Mouse (Mus musculus) thymus, postnatal 36 days (tissue): ENCODE data around the gene Map4k5.
A peak's percentile ranks its signal among the peaks of the same experiment; 100 is the strongest.

Experiments
- DNase-seq, 2 experiments: peaks; one replicate each; pipeline ENCODE4 v3.0.0; 2022; ENCODE audit warnings: mixed read lengths in 2 of 2

Map4k5 gene

DNA sequence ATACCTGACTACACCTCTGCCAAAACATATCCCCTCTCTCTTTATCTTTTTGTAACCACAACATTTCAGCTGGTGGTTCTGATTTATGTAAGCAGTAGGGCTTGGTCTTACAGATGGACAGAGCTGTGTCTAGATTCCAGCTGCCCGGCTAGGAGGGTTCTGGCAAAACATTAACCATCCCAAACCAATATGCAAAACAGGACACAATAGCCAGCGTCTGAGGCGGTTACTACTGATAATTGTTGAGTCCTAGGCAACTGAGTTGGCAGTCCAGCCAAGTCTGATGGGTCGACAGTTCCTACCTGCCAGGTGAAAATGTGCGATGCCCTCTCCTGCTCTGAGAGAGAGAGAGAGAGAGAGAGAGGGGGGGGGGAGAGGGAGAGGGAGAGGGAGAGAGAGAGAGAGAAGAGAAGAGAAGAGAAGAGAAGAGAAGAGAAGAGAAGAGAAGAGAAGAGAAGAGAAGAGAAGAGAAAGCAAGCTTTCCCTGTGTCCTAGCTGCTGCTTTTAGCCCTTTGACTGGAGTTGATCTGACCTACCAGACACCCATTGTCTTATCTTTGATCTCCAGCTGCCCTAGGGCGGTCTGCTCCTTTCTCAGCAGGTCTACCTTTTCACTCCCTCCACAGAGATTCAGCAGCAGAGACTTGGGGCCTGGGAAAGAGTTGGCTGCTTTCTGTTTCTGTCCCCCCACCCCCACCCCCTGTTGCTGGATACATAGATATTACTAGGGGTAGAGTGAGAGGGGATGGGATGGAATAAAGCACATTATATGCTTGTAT is 109.6 kb downstream of the Map4k5 start:
- DNase-seq = no peak

DNA sequence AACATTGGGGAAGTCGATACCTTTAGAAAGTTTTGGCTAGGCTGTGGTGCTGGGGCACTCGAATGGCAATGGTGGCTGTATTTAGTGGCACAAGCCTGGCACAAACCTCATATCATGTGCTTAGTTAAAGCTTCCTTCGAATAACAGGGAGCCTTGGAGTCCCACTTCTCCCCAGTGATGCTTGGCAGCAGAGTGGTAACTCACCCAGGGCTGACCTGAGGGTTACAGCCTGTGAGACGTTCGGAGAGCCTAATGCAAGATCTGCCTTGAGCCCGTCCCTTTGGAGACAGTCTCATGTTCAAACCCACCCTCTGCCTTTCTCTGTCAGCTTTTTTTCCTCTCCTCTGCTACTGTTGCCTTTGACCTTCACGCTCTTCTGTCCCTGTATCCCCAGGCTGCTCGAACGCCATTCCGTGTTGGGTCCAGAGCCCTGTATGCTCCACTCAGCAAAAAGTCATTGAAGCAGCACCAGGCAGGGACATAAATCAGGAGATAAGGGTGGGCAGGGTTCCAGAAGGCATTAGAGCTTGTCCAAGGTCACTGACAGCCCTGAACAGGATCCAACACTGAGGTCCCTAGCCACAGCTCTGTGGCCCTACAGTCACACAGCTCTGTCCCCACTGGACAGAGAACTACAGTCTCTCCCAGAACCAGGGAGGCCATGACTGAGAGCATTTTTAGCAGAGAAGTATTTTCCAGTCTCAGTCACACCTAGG is 110.9 kb downstream of the Map4k5 start:
- no peak for DNase-seq

DNA sequence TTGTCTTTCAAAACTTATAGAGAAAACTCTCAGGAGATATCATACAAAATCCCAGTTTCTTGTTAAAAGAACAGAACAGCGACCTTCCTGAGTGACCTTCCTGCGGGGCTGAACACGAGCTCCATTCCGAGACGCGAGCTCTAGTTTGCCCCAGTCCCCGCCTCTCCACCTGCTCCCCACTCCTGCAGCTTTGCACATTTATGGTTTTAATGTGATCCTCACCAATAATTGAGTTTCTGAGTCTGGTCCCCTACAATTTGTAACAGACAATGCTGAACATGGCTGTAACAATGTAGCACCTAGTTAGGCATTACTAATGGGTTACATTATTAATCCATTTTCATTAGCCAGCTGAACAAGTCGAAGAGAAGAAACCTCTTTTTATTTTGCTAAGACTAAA is 111.5 kb downstream of the Map4k5 start:
- no peak for DNase-seq

DNA sequence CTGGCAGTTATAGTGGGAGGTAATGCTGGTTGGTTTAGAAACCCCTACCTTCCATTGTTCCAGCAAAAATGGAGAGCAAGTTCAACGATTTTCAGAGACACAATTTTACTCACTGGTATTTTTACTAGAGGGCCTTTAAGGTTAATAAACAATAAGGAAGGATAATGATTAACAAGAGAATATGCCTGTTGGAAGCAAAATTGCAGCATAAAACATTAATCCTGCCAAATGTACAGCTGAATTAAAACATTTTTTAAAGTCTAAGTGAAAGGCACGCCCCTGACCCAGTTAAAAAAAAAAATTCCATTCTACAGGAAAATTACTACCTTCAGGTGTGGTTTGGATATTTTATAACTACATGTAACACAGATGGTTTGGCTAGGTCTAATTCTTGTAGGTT is 115.0 kb downstream of the Map4k5 start:
- no peak for DNase-seq

GRCm38 (mm10) chr12:69777341-69777730 is 115.7 kb downstream of the Map4k5 start:
- no peak for DNase-seq

GRCm38 (mm10) chr12:69776607-69777340 is 116.2 kb downstream of the Map4k5 start:
- DNase-seq = peak; percentile 28 to 30

- no peak for DNase-seq
Observed at GRCm38 (mm10) chr12:69768841-69769240, 124.2 kb downstream of the Map4k5 start.

- no peak for DNase-seq
Observed at GRCm38 (mm10) chr12:69767476-69768258, 125.3 kb downstream of the Map4k5 start.

- no peak for DNase-seq
Observed at GRCm38 (mm10) chr12:69766185-69766904, 126.7 kb downstream of the Map4k5 start.

DNA sequence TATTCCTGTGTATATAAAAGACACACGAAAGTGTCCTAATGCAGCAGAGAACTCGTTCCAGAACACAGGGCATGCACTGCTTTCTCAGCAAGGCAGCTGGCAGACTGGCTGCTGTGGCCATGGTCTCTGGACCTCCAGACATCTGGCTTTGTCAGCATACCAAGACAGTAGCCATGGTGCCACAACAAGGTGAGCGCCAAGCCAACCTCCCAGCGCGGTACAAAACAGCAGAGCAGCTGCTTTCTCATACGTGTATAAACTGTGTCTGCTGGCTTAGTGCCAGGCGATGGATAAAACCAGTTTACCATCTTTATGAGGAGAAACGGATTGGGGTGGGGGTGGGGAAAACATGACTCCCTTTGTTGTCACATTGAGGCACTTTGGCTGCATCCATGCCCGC is 127.5 kb downstream of the Map4k5 start:
- DNase-seq = no peak

DNA sequence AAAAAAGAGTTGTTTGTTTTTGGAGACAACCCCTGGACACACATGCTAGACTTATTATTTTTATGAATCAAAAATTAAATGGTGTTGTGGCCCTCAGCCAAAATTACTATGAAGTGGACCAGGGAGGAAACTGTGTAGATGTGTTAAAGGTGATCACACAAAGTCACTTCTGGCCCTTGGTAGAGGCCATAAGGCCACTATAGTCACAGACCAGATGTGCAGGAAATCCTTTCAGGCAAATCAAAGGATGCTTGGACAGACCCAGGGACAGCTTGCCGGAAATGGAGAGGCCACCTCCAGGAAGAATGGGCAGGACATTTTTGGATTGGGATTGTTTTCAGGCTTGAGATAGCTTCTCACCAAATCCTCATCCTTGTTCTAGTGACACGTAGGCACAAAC is 131.4 kb downstream of the Map4k5 start:
- no peak for DNase-seq

GRCm38 (mm10) chr12:69760743-69761406 is 132.1 kb downstream of the Map4k5 start:
- no peak for DNase-seq

DNA sequence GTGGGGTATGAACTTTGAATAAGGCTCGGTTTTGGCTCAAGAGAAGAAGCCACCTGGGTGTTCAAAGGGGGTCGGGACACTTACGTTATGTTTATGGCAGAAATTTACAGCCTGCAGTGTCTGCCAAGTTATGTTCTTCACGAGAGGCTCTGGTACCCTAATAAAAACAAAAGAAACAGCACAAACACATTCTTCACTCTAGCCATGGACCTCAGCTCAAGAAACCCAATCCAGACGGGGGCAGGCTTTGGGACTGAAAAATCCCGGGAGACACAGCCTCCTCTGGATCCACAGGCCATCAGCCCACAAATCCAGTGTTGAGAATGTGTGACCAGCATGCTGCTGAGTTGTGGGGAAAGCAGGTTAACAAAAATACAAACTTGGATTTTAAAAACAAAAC is 133.0 kb downstream of the Map4k5 start:
- DNase-seq = no peak

- no peak for DNase-seq
Observed at GRCm38 (mm10) chr12:69759267-69759885, 133.6 kb downstream of the Map4k5 start.

DNA sequence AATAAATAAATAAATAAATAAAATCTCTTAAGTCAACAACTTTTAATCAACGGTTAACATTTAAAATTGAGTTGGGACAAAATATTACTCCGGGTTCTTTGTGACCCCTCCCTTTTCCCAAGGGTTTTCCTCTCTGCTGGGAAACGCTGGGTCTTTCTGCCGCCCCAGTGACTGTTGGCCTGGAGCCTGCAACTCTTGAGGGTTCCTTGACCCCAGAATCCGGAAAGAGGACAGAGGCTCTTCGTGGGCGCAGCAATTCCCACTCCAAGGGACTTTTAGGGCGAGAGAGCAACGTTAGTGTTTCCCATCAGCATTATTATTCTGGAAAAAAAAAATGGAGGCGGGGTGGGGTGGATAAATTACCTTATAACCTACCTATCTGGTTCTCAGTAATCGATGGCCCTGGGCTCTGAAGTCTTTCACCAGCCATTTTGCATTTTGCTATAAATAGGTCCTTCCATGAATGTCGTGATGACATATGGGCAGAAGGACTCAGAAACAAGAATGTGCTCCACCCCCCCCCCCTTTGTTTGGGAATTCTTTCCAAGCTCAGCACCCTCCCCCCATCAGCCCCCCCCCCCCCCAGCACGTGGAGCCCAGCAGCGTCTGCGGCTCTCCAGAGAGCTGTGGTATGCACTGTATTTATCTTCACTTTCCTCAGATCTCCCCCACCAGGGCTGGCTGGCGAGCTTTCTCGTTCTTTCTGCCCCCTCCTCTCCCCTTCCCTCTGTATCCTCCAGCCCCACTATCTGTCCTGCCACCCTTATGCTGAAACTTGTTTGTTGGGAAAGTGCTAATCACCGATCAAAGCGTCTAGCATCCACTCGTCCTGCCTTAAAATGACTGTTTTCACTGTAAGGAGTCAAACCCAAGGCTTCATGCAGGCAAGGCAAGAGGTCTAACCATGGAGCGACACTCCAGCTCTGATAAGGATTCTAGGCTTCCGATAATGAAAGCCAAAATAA is 134.5 kb downstream of the Map4k5 start:
- no peak for DNase-seq

GRCm38 (mm10) chr12:69757418-69758141 is 135.4 kb downstream of the Map4k5 start:
- peak; percentile 72 to 75 for DNase-seq

DNA sequence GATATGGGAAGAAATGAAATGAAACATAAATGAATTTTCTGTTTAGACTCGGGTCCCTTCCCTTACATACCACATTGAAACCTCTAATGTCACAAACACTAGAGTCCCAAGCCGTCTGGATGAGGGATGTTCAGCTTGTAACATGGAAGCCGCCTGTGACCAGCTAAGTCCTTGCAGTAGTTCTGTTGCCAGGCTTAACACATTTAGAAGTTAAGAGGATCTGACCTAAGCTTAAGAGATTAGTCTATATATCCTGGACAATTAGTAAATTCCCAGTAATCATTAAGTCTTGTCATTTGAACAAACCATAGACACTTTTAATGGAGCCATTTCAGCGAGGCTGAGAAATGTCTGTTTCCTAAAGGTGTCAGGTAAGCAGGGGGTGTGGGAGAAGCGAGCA is 137.0 kb downstream of the Map4k5 start:
- no peak for DNase-seq

DNA sequence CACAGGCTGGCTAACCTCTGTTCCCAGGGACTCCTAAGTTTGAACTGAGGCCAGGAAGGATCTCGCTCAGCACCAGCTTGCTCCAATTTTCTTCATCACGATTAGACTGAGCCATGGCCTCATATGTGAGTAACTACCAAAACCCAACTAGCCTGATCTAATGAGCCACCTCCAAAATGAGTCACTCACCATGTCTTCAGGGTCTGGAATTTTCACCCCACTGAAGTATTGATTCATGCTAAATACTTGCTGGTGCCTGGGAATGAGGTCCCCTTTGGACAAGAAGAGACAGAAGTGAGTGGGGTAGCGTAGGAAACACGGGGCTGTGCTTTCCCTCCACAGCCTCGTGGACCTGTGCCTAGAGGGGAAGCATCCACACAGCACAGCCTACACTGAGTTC is 139.1 kb downstream of the Map4k5 start:
- DNase-seq = no peak
